Mouse (Mus musculus): ENCODE measurements around the gene Ogfod3. TPM values are rescaled to one million over a fixed set of nuclear protein-coding genes. Genes with fewer than 3 reads are reported as not detected.

Gene Ogfod3
- total RNA-seq, 1 experiment from 2014 or later: 24.6 TPM

GRCm38 (mm10) chr11:121199851-121200250, 4.7 kb downstream of the Ogfod3 start:
- no peak for DNase-seq

- DNase-seq: no peak
These were observed 5.9 kb downstream of the Ogfod3 start for GRCm38 (mm10) chr11:121198622-121199021.

DNA sequence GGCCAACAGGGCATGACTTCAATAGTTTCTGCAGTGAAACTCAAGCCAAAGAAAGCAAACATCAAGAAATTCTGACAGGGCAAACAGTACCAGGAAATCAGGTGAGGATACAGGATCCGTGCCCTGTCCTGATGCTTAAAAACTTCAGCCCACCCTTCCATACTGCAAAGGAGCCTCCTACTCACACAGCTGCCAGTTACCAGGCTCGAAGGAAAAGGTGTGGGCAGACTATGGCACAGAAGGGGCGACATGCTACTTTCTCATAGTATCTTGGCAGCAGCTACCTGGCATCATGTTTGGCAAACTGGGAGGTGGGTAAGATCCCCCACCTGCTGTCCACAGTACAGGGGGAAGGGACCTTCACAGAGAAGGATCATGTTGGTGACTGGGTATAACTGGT, 11.1 kb downstream of the Ogfod3 start:
- DNase-seq: no peak

DNA sequence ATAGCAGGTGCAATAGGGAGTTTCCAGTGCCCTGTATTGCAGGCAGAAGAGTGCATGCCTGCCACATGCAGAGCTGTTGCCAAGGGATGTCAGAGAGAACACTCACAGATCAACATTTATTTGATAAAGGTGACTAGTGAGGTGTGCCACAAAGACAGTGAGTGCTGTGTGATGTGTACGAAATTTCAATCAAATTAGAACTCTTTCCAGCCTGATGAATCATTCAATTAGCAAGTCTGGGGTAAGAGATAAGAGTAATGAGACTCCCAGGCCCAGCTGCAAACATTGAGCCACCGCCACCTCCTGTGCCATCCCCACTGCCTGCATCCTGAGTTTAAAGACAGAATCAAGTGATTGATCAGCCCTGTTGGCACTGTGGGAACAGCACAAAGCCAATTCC, 11.8 kb downstream of the Ogfod3 start:
- DNase-seq: no peak

GRCm38 (mm10) chr11:121189681-121190080, 14.8 kb downstream of the Ogfod3 start:
- peak; percentile 40 for DNase-seq

- DNase-seq: peak; percentile 85
These were observed 27.9 kb downstream of the Ogfod3 start for GRCm38 (mm10) chr11:121176285-121177270.

GRCm38 (mm10) chr11:121174234-121174633, 30.3 kb downstream of the Ogfod3 start:
- no peak for DNase-seq

DNA sequence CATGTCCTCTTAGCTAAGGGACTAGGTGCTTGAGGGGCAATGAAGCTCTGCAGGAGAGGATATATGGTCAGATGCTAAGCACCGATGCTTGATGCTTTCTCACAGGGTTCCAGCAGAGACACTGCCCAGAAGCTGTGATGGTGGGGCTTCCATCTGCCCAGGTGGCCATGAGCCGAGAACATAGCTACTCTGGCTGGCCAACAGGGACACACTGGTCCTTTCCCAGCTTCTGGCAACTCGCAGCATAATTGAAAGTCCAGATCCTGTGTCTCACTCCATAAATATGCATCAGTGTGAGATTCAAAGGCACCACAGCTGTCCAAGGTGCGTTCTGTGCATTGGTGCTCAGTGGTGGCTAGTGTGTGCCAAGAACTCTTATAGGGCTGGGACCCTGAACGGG, 31.3 kb downstream of the Ogfod3 start:
- no peak for DNase-seq

GRCm38 (mm10) chr11:121163751-121164150, 40.8 kb downstream of the Ogfod3 start:
- no peak for DNase-seq

DNA sequence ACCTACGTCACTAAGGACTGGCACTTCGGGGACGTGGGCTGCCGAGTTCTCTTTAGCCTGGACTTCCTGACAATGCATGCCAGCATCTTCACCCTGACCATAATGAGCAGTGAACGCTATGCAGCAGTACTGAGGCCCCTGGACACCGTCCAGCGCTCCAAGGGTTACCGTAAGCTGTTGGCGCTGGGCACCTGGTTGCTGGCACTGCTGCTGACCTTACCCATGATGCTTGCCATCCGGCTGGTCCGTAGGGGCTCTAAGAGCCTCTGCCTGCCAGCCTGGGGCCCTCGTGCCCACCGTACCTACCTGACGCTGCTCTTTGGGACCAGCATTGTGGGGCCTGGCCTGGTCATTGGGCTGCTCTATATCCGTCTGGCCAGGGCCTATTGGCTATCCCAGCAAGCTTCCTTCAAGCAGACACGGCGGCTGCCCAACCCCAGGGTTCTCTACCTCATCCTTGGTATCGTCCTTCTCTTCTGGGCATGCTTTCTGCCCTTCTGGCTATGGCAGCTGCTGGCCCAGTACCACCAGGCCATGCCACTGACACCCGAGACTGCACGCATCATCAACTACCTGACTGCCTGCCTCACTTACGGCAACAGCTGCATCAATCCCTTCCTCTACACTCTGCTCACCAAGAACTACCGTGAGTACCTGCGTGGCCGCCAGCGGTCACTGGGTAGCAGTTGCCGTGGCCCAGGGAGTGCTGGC, 43.7 kb downstream of the Ogfod3 start:
- no peak for DNase-seq

DNA sequence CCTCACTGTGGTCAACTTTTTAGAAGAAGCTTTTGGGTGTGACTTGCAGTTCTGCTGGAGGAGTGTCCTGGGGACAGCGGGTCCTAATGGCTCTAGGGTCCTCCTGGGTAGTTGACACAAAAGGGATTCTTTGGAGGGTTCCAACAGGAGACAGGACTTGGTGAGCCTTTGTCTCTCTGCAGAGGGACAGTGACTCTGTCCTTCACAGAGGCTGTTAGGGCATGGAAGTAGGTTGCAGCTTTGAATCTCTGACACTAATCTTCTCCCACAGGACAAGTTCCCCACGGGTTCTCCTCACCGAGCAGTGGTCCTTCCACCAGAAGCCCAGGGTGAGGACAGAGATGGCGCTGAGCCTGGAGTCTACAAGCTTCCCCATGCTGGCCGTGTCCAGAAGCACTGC, 44.5 kb downstream of the Ogfod3 start, which contains the start of gene Uts2r:
Gene Uts2r (plus strand): TSS at position 301 of the 400 bp plus-strand sequence.
- no peak for DNase-seq

- peak; percentile 63 for DNase-seq
These were observed 48.1 kb downstream of the Ogfod3 start for GRCm38 (mm10) chr11:121156411-121156891.

DNA sequence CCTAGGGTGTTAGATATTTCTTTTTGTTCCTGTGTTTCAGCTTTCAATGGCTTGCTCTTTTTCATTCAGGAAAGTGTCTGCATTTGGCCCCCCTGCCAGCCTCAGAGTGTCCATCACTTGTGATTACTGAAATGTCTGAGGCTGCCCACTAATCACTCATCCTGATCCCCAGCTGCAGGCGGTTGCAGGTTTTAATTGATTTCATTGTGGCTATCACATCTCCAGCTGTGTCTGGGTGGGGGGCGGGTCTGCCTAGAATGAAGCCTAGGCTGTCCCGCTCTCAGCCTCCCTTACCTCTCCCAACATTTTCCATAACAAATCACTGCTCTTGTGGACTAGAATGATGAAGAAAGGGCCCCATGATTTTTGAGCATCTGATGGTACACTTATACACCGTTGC, 50.3 kb downstream of the Ogfod3 start:
- DNase-seq: no peak

DNA sequence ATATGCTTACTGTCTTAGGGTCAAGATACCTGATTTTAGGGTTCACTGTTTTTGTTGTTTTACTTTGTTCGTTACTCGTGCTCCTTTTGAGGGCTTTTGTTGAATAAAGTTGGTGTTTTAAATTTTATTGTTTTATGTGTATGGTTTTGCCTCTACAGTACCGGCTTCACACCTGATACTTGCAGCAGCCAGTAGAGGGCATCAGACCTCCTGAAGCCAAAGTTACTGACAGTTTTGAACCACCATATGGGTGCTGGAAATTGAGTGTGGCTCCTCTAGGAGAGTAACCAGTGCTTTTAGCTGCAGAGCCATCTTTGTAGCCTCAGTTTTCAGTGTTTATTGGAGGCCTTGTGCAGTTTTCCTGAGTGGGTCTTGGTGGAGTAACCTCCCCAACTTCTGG, 56.3 kb downstream of the Ogfod3 start:
- DNase-seq: no peak

DNA sequence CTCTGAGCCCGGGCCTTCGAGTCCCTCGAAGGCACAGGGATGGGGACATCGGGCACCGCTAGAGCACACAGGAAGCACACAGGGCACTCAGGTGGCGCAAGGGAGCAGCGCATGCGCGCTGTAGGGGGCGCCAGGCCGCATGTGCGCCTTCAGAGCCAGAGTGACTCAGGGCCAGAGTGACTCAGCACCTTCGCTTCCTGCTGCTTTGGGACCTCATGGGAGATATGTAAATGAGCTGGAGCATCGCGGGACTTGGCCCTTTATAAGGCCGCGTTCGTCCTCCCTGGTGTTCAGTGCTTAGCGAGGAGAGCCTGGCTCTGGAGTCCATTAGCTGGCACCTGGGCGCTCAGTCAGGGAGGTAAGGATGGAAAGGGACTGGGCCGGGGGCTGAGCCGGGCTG, 58.6 kb downstream of the Ogfod3 start, which contains the start of gene Tex19.1:
Gene Tex19.1 (plus strand): TSS at position 279 of the 400 bp plus-strand sequence.
- DNase-seq: no peak

DNA sequence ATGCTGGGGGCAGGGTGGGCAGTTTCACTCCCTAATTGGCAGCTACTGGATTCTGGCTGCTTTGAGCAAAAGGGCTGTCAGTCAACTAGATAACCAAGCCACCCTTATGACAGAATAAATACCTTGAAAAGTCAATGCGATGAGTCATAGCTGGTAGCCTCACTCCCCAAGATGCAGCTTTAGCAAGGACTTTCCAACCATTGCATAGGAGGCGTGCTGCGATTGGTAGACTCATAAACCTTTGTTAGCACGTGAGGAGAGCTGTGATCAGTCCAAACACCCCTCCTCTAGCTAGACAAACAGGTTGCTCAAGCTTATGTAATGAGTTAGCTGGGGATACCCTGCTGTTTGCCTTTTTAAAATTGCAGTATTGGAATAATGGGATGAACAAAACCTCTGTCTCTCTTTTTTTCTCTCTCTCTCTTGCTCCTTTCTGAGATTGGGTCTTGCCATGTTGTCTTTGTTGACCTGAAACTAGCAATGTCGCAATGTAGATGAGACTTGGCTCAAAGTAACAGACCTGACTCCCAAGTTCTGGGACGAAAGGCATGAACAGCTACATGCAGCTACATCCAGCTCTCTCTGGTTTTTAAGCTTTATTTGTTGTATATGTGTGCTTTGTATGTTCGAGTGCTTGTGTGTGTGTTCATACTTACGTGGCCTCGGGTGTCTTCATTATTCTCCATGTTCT, 61.0 kb downstream of the Ogfod3 start:
- DNase-seq: peak; percentile 16

DNA sequence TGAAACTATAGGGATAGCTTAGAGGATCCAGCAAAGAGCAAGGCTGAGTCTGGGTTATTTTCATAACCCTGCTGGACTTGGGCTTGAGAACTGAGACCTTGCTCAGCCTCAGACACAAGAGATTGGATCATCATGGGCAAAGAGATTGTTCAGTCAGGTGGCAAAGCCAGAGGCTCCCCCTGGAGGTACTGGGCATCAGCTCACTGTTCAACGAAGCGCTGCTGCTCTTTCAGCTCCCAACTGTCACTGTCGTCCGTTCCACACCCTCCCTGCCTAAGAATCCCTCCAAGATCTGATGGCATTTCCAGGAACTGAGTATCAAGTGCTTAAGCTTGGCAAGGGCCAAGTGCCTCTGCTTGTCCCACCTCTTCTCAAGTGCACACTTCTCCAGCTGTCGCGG, 65.8 kb downstream of the Ogfod3 start:
- DNase-seq: peak; percentile 28

DNA sequence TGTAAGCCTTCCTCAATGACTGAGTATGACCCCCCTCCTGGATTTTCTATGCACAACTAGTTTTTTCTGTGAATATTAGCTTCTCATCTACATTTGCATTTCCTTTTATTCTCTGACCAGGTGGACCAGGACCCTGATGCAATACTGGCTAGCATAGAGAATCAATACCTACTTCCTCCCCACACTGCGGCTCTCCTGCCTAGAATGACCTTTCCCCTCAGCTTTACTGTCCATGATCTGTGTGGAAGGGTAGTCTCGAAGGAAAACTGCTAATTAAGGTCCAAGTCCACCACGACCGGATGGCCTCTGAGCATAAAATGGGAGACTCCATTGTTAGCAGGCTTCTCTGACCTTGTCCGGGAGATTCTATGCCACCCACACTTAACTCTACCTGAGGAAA, 66.8 kb downstream of the Ogfod3 start:
- DNase-seq: no peak

- DNase-seq: no peak
These were observed 69.9 kb downstream of the Ogfod3 start for GRCm38 (mm10) chr11:121134600-121134999.

- no peak for DNase-seq
These were observed 74.9 kb downstream of the Ogfod3 start for GRCm38 (mm10) chr11:121129616-121130015.

Measured in adrenal gland, postnatal 14 days (tissue).